Mouse (Mus musculus): ENCODE measurements at regions not wholly inside any gene's neighbourhood (a gene's known extent, or its start where the extent isn't known, plus 50 kb on each side); places are given as distances from the start of the nearest gene placed in this dataset.

DNA sequence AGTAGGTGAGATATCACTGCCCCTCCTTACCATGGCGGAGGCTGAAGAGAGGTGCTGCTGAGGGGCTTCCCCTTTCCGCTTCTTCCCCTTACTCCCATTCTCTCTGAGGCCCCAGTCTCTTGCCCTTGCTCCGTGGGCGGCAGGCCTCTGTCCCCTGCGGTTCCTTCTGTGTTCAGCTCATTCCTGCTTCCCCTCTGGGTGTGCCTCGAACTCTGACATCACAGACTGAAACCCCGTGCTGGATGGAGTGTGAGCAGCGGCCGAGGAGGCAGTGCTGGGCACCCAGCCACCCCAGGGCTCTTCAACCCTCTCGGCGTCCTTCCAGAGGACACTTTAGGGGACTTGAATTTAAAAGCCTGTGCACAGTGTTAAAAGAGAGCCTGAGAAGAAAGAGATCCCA is 145.9 kb upstream of the Ubr2 start:
- no peak for TF ChIP-seq CTCF (conservative IDR thresholded peaks at IDR 0.05; ENCODE audit: insufficient read depth, insufficient read length, low read depth, low read length)
- TF ChIP-seq POLR2A (IDR thresholded peaks at IDR 0.05; ENCODE audit: low read depth, low read length), result no peak

Measured in kidney, adult 2 months (tissue).